ENCODE assay signal across 22 mouse cellular contexts in the genomic region with DNA sequence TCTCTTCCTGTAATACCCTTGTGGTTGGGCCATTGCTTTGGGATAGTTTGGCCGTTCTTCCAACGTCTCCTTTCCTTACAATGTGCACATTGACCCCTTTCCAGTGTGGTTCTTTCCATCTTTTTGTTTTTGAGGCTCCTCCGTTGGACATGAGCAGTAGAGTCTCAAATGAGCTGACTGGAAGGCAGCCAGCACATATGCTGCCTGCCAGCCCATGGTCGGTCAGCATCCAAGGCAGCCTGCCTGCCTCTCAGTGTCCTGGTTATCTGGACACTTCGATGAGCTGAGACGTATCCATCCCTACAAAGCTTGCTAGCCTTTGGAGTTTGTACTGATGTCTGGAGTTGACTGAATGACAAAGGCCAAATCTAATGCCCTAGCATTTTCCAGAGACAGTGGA.
A peak's percentile ranks its signal among the peaks of the same experiment; 100 is the strongest.
DNase-seq lines count a peak whose midpoint lies in the region; ATAC-seq and TF ChIP-seq lines count a peak whose summit lies in the region.
"Had no signal": no experiment of that assay in that cellular context is flagged by ENCODE, and none has a peak within 500 bp of the region (broad histone marks: within the 10 kb centered on the region; RNA-seq: fewer than 3 reads in every experiment).

No protein-coding gene starts in this region.

- 85% methylated on average over 6 of the region's 6 CpGs for WGBS in midbrain, postnatal 0 days
- 76% methylated on average over 6 of the region's 6 CpGs for WGBS in midbrain, embryonic 16.5 days

- H3K9me3 ChIP-seq in midbrain, postnatal 0 days (ENCODE audit: low read length), result 0 out of 2 replicates have a peak, but pooled peaks cover 3% of the 10 kb centered on the region
- peaks cover 5% of the 10 kb centered on the region for H3K9me3 ChIP-seq in midbrain, embryonic 16.5 days (replicated peaks; ENCODE audit: control insufficient read depth, low read length, poor library complexity, severe bottlenecking)
- H3K9me3 ChIP-seq: embryonic facial prominence, embryonic 15.5 days; limb, embryonic 10.5 days had no signal

- H3K27ac ChIP-seq in midbrain, postnatal 0 days (ENCODE audit: low read depth, low read length), result no peak overlapping the region
- H3K27ac ChIP-seq in midbrain, embryonic 16.5 days (ENCODE audit: low read length), result no peak overlapping the region
- H3K27ac ChIP-seq: embryonic facial prominence, embryonic 15.5 days; left cerebral cortex, adult 2 months; limb, embryonic 10.5 days had no signal

- no peaks in the 10 kb centered on the region for H3K4me1 ChIP-seq in midbrain, postnatal 0 days (ENCODE audit: insufficient read depth, low read length)
- H3K4me1 ChIP-seq in midbrain, embryonic 16.5 days (ENCODE audit: control insufficient read depth, insufficient read depth, low read length), result no peaks in the 10 kb centered on the region; the same call in 1 of the 2 replicates

- no peak overlapping the region for H3K4me2 ChIP-seq in midbrain, postnatal 0 days (ENCODE audit: low read depth, low read length, poor library complexity, severe bottlenecking)
- H3K4me2 ChIP-seq in midbrain, embryonic 16.5 days (ENCODE audit: low read length), result no peak overlapping the region
- H3K4me2 ChIP-seq: embryonic facial prominence, embryonic 15.5 days; heart, embryonic 11.5 days; midbrain, embryonic 11.5 days had no signal

- ATAC-seq in midbrain, postnatal 0 days (ENCODE audit: low FRiP score), result no peak
- ATAC-seq in midbrain, embryonic 16.5 days, result no peak
- ATAC-seq: forebrain, embryonic 16.5 days; hindbrain, embryonic 16.5 days; intestine, embryonic 16.5 days had no signal

- no peaks in the 10 kb centered on the region for H3K36me3 ChIP-seq in midbrain, postnatal 0 days (ENCODE audit: insufficient read depth, low read length)
- no peaks in the 10 kb centered on the region for H3K36me3 ChIP-seq in midbrain, embryonic 16.5 days (ENCODE audit: control insufficient read depth, insufficient read depth, low read length)
- H3K36me3 ChIP-seq: embryonic facial prominence, embryonic 15.5 days; limb, embryonic 10.5 days had no signal

- DNase-seq in midbrain, postnatal 0 days (ENCODE audit: low spot score), result peak; percentile 54
- DNase-seq in cerebellum, adult 11 months, result peak; percentile 44
- DNase-seq in cerebellum, adult 9-10 months, result peak; percentile 69
- DNase-seq in layer of hippocampus, postnatal 14 days (ENCODE audit: low spot score in 2 of 2), result no peak
- DNase-seq in kidney, postnatal 14 days, result no peak
- DNase-seq in B cell, adult 2 months, result no peak
- DNase-seq: adrenal gland, postnatal 14 days; gastrocnemius, postnatal 14 days; kidney, postnatal 4 days; layer of hippocampus, adult 9-11 months; lung, postnatal 14 days; right cerebral cortex, postnatal 25 days; thymus, postnatal 25 days had no signal

- no peak overlapping the region for H3K4me3 ChIP-seq in midbrain, postnatal 0 days (ENCODE audit: low read depth, low read length)
- no peak overlapping the region for H3K4me3 ChIP-seq in midbrain, embryonic 16.5 days (ENCODE audit: low read depth, low read length)
- H3K4me3 ChIP-seq: embryonic facial prominence, embryonic 15.5 days; left cerebral cortex, adult 2 months; limb, embryonic 10.5 days had no signal

- H3K27me3 ChIP-seq in midbrain, postnatal 0 days (ENCODE audit: insufficient read depth, low read length), result no peaks in the 10 kb centered on the region
- no peaks in the 10 kb centered on the region for H3K27me3 ChIP-seq in midbrain, embryonic 16.5 days (ENCODE audit: control insufficient read depth, insufficient read depth, low read depth, low read length)
- H3K27me3 ChIP-seq: embryonic facial prominence, embryonic 15.5 days had no signal

- no peak overlapping the region for H3K9ac ChIP-seq in midbrain, postnatal 0 days (replicated peaks; ENCODE audit: low read length, poor library complexity, severe bottlenecking)
- no peak overlapping the region for H3K9ac ChIP-seq in midbrain, embryonic 16.5 days (ENCODE audit: low read depth, low read length)
- H3K9ac ChIP-seq: embryonic facial prominence, embryonic 15.5 days had no signal

- TF ChIP-seq CTCF in midbrain, postnatal 0 days (IDR thresholded peaks at IDR 0.05), result no peak

Comparison
In these comparisons a context has a peak if more than half of its experiments do, and no peak if none do; other contexts are left out.
1. DNase-seq: peak in midbrain, postnatal 0 days (single experiment), cerebellum, adult 11 months (single experiment) and cerebellum, adult 9-10 months (single experiment); none in layer of hippocampus, postnatal 14 days (0 of 2), kidney, postnatal 14 days (single experiment) and B cell, adult 2 months (0 of 2).